Mouse (Mus musculus) mouse trophoblast stem cell (cell line): ENCODE data around the gene Pgls.

Source experiments
- in situ Hi-C, 2 experiments: fragments of 300-500 bp; cut with MseI, MboI; formaldehyde crosslinking; loops; 2 replicates in 1 of 2; 3 replicates in 1 of 2; pipeline ENCODE4 v1.15.1; 2025

Gene Pgls

GRCm38 (mm10) chr8:71568941-71569340, 23.0 kb upstream of the Pgls start:
- in situ Hi-C loops = loop anchor here (10.0 kb wide), 2 partner anchors 86 to 96 kb away; no protein-coding TSS in a partner anchor

GRCm38 (mm10) chr8:71569366-71570290, 22.3 kb upstream of the Pgls start:
- in situ Hi-C loops = loop anchor here (10.0 kb wide), 2 partner anchors 85 to 95 kb away; no protein-coding TSS in a partner anchor

DNA sequence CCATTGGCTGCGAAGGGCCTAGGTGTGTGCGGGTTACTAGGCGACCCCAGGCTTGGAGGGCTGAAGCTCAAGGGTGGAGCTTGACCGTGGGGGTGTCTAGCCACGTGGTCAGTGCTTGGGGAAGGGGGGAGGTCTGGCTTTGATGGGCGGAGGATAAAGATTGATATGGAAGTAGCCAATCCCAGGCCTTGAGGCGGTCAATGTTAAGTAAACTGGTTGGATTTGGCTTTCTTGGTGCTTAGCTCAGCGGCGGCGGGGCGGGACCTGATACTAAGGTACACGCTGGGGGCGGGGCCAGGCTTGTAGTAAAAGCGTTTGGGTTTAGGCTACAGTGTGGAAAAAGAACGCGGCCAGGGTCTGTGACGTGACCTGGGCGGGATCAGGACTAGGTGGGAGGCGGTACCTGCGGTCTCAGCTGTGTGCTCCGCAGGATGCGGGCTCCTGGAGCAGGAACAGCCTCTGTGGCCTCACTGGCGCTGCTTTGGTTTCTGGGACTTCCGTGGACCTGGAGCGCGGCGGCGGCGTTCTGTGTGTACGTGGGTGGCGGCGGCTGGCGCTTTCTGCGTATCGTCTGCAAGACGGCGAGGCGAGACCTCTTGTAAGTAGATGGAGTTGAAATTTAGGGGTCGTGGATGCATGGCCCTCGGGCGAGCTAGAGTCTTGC, 21.6 kb upstream of the Pgls start:
- in situ Hi-C loops = no loop called here

DNA sequence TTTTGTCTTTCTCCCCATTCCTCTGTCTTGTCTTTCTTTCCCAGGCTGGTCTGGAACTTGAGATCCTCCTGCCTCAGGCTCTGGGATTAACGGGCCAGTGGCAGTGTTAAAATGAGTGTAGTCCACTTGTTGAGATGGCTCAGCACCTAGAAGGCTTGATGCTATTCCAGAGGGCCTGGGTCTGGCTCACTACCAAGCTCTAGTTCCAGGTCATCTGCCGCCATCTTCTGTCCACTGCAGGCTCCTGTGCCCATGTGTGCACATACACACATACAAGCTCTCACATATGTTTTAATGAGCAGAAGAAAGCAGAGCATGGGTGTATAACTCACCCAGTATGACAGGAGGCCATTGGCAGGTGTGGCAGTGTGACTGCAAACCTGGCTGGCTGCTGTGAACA, 19.9 kb upstream of the Pgls start:
- in situ Hi-C loops = no loop called here

DNA sequence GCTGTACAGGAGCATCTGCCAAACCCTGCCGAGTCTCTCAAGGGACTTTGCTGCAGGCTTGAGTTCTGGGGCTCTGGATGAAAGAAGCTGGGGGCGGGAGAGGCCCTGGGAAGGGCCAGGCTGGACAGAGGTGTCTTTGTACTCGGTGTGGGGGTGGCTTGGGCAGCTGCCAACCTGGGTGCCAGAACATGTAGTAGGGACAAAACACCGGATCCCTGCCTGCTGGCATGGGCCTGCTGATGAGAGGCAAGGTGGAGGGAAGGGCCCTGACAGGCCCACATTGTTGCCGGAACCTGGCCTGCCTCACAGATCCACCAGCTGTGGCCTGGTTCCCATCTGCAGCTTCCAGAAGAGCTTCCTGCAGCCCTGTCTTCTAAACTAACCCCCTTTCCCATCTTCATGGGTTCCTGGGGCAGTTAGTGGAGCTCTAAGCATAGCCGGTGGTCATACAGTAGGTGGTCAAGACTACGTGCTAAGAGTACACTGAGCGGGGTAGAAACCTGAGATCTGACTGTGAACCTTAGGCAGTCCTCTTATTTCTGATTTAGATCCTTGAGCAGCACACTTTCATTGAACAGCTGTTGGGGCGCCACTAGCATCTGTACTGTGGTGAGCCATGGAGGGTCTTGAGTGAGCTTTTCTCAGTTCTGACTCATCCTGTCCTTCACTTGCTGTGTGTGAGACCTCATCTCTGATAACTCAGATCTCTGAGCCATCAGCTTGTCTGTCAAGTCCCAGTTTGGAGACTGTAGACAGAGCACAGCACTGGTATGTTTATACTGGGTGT, 18.9 kb upstream of the Pgls start:
- in situ Hi-C loops = no loop called here

- in situ Hi-C loops = no loop called here
These were observed 17.6 kb upstream of the Pgls start for GRCm38 (mm10) chr8:71574426-71574825.

- in situ Hi-C loops = no loop called here
These were observed 17.0 kb upstream of the Pgls start for GRCm38 (mm10) chr8:71575020-71575419.

DNA sequence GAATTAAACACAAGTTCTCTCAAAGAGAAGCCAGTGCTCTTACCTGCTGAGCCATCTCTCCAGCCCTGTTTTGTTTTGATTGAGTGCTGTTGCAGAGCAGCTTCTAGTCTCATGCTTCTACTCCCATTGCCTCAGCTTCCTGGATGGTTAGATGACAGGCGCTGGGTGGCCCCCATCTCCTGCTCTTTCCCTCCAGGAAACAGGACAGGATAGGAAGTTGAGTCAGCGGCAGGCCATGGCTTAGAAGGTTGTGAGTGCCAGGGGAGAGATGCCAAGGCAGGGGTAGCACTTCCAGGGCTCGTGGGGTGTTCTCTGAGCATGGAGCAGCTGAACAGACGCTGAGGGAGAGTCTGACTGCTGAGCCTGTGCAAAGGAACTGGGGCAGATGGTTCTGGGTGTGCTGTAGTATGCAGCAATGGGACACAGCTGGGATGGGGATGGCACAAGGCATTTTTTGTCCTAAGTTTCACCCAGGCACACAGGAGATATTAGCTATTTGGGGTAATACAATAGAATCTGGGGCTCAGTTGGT, 14.1 kb upstream of the Pgls start:
- in situ Hi-C loops = no loop called here

DNA sequence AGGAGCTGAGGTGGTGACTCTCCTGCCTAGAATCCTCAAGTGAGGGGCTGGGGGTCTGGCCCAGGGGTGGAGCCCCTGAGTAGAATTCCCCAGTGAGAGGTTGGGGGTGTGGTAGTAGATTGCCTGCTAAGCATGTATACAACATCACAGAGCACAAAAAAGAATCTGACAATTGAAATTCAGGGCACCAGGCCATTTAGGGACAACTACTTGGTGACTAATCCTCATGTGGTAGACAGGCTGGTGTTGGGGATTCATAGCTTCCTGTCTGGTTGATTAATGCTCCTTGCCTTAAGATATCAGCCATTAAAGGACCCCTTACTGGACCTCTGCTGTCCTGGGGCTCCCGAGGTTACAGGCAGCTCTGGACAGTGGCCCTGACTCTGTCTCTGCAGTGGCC, 13.0 kb upstream of the Pgls start:
- in situ Hi-C loops = no loop called here

- in situ Hi-C loops = no loop called here
These were observed 12.5 kb upstream of the Pgls start for GRCm38 (mm10) chr8:71579476-71579875.

- in situ Hi-C loops = no loop called here
These were observed 11.8 kb upstream of the Pgls start for GRCm38 (mm10) chr8:71580201-71580600.

DNA sequence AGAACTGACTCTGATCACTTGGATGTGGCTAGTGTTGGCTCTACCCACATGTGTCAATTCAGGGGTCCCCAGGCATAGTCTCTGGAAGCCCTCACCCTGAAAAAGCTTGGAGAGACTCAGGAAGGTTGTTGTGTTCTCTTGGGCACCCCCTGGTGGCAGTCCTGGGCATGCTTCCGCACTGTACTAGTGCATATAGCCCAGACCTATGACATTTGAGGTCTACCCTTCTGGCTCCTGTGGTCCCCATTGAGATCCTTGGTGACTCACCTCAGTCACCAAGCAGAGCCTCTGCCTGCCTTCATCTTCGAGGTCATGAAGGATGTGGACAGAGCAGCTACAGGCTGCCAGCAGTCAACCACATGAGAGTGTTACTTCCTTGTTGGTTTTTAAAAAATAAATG, 5.1 kb upstream of the Pgls start:
- in situ Hi-C loops = no loop called here

DNA sequence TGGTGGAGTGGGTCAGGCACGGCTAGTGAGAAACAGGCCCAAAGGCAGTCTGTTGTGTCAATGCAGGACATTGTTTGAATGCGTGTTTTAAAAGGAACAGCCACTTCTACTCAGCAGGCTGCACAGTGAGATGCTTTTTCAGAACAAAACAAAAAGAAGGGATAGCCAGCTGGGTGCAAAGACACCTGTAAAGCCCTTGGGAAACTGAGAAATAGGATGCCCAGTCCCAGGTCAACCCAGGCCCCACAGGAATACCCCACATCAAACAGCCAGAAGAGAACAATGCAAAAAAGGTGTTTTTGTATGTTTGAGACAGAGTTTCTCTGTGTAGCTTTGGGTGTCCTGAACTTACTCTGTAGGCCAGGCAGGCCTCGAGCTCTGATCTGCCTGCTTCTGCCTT, 3.2 kb upstream of the Pgls start:
- in situ Hi-C loops = no loop called here

GRCm38 (mm10) chr8:71591017-71591416, 959 bp upstream of the Pgls start:
- in situ Hi-C loops = no loop called here

DNA sequence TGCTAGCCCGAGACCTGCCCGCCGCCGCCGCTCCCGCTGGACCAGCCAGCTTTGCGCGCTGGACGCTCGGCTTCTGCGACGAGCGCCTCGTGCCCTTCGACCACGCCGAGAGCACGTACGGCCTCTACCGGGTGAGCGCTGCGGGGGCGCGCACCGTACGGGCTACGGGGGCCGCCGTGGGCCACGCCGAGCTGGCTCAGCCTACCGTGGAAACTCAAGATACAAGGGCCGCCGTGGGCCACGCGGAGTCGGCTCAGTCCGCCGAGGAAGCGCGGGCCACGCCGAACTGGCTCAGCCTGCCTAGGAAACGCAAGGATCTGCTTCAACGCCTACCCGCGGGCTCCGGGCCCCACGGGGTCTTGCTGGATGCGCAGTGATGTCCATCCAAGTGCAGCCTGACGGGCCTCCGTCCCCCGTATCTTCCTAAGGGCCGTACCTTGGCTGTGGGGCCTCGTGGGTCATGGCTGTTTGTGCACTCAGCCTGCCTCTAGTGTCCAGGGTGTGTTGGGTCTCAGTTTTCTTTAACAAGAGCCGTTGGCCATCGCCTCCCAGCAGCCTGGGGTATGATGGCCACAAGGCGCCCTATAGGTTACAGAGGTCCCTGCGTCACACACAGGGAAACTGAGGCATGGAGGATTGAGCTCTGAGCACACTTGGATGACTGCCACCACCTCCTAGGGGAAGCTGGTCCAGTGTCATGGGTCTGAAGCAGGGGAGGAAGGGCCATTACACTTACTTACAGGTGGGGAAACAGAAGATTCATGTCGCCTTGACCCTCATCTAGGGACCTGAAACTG, 596 bp downstream of the Pgls start:
- in situ Hi-C loops = no loop called here

DNA sequence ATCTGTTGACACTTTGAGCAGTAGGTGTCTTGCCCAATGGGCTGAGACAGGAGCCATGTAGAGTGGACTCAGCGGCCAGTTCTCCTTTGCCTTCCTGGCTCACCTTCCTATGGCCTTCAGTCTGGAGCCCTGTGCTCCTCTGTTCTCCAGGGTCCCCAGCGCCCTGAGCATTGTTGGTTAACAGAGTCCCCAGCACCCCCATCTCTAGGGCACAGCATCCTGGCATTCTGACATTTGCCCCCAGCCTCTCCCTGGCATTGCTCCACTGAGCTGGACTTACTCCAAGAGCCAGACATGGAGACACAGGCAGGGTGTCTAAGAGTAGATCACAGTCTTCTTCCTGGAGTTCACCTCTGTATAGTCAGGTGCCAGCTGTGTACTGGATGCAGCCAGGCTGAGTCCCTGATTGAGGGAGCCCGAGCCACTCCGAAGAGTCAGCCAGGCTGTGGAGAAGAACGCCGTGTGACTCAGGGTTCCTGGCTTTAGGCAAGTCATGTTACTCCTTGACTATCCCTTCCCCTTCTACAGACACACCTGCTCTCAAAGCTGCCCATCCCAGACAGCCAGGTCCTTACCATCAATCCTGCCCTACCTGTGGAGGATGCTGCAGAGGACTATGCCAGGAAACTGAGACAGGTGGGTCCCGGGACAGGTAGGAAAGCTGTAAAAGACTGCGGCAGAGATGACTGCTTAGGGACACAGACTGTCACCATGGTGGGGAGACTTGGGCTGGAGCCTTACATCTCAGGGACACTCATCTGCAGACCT, 1.8 kb downstream of the Pgls start:
- in situ Hi-C loops = no loop called here

- in situ Hi-C loops = no loop called here
These were observed 2.3 kb downstream of the Pgls start for GRCm38 (mm10) chr8:71594324-71594722.

DNA sequence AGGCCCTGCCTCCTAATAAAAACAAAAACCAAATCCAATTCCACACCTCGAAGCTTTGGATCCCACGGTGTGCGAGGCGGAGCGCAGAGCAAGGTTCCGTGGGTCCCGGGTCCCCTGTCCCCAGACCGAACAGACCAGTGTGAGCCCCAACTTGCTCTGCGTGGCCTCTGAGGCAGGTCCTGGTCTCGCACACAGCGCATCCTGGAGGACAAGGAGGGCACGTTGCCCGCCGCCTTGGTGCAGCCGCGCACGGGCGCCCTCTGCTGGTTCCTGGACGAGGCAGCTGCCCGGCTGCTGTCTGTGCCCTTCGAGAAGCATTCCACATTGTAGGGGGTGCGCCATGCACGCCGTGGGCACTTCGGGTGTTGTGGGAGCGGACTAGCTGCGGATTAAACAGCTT, 3.9 kb downstream of the Pgls start:
- in situ Hi-C loops = loop anchor here in 1 of 2 experiments (5.0 kb wide), 1 partner anchor 34 kb away; no protein-coding TSS in a partner anchor

GRCm38 (mm10) chr8:71596384-71596783, 4.4 kb downstream of the Pgls start:
- in situ Hi-C loops = loop anchor here in 1 of 2 experiments (5.0 kb wide), 1 partner anchor 34 kb away; no protein-coding TSS in a partner anchor

GRCm38 (mm10) chr8:71596798-71597197, 4.8 kb downstream of the Pgls start:
- in situ Hi-C loops = loop anchor here in 1 of 2 experiments (5.0 kb wide), 1 partner anchor 34 kb away; no protein-coding TSS in a partner anchor
